Mouse (Mus musculus) mature B cell (primary cell): Measurements from ENCODE around the gene Fam129b.

Source experiments
- in situ Hi-C: fragments of 300-500 bp; cut with MboI; formaldehyde crosslinking; loops from 2 replicates; pipeline ENCODE4 v1.14.3; 2019

Gene Fam129b

DNA sequence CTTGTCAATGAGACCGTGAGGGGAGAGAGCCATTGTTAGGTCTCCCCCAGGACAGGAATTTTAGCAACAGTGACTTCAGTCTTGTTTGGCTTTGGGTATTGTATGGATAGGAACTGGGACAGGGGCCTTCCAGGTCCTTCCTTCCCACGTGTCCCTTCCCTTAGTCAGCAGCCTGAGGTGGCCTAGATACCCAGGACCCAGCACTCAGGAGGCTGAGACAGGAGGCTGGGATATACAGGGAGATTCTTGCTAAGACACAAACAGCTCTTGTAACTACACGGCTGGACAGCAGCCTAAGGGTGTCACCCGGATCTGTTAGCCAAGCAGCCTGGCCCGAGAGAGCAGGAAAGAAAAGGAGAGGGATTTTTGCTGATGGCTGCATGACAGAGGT lies 16.3 kb upstream of the Fam129b start:
- in situ Hi-C loops, result no loop called here

DNA sequence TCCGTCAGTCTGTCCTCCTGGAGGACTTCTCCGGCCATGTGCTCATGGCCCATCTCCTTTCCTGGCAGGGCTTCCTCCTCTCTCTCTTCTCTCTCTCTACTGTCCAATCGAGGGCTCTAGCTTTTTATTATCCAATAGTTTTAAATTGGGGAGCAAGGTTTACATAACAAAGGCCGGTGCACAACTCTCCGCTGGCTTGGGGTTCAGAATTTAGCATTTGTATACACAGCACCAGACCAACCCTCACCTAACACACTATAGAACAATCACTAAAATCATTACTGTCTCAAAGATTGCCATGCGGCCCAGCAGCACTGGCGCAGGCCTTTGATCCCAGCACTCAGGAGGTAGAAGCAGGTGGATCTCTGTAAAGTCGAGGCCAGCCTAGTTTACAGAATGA lies 15.1 kb upstream of the Fam129b start:
- in situ Hi-C loops, result no loop called here

DNA sequence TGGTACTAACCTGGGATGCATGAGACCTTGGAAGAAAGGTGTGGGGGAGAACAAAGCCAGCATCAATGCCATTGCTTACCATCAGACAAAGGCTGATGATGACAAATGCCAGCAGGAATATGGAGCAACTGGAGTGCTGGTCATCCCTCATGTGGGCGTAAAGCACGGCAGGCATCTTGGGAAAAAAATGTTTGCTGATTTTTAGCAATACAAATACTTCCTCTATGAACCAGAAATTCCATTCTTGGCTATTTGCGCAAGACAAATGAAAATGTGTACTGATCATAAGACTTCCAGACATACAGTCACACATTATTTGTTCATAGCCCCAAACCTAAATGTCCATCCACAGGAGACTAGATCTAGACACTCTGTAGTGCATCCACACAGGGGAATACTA lies 12.6 kb upstream of the Fam129b start:
- in situ Hi-C loops, result no loop called here

DNA sequence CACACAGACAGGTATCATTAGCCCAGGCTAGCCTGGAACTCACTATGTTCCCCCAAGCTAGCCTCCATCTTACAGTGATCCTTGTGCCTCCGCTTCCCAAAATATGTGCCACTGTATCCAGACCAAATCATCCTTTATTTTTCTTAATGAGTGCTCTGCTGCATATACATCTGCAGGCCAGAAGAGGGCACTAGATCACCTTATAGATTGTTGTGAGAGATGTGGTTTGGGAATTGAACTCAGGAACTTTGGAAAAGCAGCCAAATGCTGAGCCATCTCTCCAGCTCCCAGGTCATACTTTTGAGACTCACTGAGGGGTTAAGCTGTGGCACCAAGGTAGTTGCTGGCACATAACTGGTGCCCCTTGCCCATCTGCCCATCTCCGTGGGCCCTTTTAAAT lies 11.2 kb upstream of the Fam129b start:
- in situ Hi-C loops, result no loop called here

DNA sequence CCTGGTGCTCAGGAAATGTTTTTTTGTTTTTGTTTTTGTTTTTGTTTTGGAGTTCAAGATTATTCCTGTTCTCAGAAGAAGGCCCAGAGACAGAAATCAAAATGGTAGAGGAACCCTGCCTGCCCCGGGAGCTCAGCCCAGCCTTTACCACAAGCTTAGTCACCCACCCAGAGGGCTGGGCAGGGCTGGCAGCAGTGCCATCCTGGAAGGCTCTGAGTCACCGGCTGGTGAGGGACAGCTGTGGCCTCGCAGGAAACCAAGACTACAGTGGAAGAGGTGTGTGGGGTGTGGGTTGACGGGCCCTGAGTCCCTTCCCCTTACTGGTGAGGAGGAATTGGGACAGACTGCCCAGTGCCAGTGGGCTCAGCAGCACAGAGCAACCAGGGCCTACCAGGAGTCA lies 8.6 kb upstream of the Fam129b start:
- in situ Hi-C loops, result no loop called here

DNA sequence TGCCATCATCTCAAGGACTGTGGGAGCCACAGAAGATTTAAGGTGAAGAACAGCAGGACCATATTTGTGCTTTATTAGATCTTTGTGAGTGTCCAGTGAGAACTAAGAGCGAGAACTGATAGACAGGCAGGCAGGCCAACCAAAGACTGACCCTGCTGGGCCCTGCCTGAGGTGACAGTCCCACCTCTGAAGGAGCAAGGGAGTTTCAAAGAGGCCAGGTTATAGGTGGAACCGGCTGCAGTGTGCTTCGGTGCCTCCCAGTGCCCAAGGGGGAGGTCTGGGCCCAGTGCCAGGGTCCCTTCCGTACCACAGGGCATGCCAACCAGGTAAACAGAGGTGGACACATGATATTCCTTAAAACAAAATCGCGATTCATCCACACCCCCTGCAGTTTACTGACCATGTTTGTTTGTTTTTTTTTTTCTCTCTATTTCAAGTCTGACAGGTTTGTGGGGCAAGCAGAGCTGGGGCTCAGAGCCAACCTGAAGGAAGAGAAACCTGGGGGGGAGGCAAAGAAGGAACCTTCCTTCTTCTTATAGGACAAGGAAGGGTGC lies 6.1 kb upstream of the Fam129b start:
- in situ Hi-C loops, result no loop called here

DNA sequence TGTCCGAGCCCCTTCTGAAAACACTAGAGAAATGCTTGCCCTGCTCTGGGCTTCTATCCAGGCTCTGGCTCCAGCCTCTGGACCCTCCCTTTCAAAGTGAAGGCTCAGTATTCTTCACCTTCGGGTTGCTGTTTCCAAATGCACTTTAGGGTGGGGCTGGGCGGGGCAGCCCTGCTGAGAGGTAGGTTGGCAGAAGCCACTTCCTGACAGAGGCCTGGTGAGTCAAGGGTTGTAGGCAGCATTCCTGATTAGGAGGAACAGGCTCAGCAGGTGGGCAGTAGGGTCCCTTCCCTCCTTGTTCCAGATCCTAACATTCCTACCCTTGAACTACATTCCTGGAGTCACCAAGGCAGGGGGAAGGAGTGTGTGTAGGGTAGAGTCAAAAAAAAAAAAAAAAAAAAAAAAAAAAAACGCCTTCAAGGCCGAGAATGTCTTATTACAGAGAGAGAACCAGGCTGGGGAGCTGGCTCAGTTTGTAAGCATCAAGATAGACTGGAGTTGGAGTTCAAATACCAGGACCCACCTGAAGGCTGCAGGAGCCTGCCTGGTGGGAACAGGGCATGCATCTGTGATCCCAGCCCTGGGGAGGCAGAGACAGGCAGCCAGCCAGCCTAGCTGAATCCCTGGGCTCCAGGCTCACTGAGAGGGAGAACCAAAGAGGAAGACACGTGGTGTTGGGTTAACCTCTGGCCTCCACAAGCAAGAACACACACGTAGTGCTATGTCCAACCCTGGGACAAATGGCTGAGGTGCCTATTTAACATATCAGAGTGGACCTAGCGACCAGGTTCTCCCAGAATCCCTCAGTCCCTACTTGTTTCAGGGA lies 5.4 kb upstream of the Fam129b start:
- in situ Hi-C loops, result no loop called here

DNA sequence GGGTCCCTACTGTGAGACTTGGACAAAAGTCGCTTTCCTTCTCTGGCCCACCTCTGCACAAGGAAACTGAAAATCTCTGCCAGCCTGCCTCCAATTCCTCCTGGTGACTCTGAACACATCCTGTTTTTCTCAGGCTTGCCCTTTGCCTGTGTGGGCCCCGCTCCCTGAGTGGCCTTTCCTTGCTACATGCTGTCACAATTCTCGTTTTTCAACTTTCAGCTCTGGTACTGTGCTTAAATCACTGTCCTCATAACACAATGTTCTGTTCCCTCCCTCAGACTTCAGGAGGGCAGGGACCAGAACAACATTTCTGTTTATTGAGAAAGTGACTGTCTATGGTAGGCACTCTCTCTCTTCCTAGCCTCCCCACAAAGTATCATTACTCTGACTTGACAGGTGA lies 1.8 kb upstream of the Fam129b start:
- in situ Hi-C loops, result no loop called here

DNA sequence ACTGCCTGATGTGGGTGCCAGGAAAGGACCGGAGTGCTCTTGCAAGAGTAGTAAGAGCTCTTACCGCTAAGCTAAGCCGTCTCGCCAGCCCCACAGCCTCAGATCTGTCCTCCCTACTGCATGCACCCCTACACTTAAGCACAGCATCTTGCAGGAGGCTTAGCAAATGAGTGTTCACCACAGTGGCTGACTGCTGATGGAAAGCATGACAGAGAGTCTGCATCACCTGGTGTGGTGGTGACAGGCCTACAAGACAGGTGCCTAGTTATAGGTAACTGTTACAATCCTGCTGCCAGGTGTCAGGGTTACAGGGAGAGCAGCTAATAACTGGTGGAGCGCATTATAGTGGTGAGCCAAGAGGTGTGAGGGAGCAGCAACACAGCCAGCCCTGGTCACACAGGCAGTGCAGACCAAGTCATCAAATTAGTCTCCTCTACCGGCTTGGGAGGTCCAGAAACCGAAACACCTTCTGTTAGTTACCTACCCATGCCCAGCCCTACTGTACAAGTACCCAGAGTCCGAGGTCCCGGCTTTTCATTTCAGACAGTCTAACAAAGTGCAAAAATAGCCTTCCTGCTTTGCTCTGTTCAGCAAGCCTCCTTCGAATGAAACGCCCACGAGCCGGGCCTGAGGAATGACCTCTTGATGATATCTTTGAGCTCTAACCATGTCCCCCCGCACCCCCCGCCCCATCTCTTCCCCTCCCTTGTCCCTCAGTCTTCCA lies 801 bp upstream of the Fam129b start:
- in situ Hi-C loops, result no loop called here

DNA sequence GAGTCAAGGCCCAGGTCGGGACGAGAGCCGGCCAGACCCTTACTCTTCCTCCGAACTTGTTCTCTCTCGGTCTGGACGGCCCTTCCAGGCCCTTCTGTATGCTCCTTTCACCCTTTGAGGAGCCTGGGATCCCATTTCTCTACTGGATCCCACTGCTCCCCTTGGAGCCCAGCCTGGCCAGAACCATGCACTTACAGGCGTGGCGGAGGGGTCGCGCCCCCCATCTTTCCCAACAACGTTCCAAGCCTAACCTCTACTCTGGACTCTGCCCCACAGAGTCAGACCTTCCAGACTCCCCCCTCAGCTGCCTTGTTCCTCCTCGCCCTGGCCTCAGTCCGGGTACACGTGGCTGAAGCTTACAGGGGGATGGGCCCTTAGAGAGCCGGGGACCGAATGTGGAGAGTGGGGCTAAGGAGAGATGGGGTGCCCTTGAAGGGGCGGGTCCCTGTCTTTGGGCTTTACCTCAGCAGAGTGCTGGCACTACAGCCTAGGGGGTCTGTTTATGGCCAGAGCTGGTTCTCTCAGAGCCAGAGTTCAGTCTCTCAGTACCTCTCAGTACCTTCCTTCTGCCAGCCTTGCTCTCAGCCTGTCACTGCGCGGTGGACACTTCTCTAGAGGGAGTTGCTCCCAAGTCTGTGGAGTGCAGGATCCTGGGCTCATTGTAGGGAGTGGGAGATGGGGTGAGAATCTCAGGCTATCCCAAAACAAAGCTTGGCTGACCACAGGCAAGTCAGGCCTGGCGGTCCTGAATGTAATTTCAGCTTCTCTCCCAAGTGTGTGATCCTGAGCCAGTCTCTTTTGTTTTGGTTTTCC lies 782 bp downstream of the Fam129b start:
- in situ Hi-C loops, result no loop called here

DNA sequence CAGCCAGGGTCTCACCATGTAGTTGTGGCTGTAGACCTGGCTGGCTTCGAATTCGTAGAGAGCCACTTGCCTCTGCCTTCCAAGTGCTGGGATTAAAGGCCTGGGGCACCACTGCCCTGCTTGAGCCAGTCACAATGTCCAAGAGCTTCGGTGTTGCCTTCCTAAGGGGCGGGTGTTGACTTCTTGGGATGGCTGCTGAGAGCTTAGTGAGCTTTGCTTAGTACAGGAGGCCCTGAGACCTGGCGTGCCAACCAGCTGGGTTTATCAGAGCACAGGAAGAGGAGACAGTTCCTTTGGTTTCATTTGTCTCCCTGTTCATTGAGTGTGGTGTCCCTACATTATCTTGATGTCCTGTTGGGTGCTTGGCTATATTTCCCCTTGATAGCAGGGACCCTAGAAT lies 1.4 kb downstream of the Fam129b start:
- in situ Hi-C loops, result no loop called here

DNA sequence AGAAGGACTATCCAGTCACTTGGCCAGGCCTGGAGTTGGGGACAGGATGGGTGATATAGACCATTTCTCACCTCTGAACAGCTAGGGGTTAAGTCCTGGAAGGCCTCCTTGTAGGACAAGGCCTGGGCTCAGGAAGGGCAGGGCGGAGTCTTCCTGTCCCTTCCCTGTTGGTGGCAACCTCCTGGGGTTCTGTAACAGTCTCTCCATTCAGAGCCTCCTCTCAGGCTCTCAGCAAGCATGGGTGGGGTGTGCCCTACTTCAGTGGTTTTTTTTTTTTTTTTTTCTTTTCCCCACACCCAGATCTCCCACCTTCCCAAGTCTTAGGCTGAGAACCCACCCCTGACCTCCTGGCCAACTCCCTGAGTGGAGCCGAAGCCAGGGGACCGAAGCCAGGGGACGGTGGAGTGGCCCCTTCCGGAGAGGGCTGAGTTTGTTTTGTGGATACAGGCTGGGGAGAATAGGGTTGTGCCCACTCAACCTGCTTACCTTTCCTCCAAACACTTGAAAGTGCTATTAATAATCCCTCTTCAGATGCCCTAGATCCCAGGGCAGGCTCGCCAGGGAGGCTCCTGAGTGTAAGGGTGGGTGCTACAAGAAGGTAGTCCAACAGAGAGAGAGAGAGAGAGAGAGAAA lies 2.0 kb downstream of the Fam129b start:
- in situ Hi-C loops, result no loop called here

DNA sequence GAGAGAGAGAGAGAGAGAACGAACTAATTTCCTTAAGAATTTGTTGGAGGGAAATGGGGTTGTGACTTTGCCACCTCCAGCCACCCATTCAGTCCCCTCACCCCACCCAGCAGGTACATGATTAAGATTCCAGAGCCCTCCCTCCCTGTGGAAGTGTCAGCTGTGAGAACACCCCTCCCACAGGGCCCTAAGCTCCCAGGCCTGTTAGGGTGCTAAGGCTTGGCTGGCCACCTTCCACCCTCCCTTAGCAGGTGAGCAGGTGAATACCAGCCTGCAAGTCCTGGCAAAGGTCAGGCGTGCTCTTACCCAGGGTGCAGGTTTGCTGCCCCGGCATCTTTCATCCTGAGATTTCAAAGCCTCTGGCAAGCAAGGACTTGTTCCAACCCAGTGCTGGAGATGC lies 2.5 kb downstream of the Fam129b start:
- in situ Hi-C loops, result no loop called here

DNA sequence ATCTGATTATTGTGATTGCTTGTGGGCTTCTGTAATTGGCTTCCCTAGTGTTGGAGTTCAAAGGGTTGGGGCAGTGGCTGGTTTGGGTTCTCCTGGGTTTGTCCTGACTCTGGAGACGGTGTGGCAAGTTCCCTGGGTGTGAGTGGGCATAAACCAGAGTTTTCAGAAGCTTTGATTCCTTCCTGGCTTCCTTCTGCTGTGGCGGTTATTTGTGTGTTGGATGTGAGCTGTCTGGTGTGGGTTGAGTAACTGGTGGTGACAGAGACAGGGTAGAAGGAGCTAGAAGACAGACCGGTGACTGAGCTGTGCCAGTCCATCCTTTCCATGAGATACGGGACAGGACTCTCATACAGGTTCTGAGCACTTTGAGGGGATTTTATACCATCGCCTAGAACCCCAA lies 3.7 kb downstream of the Fam129b start:
- in situ Hi-C loops, result no loop called here

DNA sequence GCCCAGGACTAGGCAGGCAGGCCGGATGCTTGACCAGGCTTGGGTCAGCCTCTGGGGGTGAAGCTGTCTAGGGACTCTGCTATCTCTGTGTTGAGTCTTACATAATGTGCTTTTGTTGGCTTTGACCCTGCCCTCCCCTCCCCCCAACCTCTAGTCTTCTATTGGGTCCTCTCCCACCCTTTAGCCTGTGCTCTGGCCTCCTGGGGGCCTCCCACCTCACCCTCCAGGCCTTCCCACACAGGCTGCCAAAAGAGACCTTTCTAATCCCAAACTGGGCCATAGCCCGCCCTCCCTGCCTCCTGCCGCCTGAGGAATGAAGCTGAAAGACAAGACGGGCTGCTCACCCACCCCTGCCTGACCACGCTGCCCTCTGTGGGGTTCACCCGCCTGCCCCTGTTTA lies 5.1 kb downstream of the Fam129b start:
- in situ Hi-C loops, result no loop called here

DNA sequence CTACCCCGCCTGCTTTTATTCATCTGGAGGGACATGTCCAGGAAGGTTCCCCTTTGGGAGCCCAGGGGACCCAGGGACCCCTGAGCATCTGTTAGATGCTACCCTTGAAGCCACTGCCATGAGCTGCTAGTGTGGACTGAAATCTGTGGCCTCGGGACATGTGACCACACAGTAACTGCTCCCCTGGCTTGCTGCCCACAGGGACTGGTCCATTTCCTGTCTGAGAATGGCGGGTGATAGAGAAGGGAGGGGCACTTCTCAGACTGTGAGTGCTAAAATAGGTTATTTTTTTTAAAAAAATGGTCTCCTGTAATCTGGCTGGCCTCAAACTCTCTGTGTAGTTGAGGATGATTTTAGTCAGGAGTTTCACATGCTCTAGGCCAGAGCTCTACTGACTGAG lies 5.8 kb downstream of the Fam129b start:
- in situ Hi-C loops, result no loop called here

DNA sequence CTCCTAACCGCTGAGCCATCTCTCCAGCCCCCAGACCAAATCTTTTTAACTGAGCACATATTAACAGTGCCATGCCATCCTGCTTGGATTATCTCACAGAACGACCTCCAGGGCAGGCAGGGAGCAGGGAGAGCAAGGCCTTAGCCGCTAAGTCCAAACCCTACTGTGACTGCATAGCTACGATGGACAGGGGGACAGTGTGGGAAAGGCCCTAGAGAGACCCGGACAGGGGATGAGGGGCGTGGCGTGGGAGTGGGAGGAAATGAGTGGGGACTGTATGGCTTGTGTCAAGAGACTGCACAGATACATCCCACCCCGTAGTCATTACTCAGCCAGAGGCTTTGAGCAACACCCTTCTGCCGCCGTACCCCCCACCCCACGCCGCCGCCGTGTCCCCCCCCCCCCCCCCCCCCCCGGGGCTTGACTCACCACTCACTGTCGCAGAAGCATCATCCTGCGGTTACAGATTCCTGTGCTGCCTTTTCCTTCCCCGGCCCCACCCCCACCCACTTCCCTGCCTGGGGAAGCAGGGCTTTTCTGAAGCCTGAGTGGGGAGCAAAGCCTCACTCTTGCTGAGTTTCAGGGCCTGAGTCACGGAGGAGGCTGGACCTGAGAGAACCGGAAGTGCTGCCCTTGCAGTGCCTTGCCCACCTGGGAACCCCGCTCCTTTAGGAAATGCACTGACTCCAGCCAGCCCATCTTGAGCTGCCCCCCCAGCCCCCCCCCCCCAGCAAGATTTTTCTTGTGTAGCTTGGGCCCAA lies 6.5 kb downstream of the Fam129b start:
- in situ Hi-C loops, result no loop called here

DNA sequence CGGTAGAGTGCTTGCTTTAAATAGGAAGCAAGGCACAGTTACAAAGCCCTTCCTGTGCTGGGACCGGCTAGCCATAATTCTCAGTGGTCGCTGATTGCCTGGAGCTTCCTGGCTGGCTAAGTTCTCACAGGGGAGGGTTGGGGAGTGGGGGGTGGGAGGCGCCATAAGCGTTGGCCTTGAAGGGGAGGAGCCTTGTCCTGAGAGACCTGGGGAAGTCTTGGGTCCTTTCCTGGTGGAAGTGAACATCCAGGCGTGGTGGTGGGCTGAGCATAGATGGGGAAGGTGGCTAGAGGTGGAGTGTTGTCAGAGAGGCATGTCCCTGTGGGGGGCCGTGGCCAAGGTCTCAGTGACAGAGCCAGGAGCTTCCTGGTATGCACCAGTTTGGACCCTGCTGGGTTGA lies 8.8 kb downstream of the Fam129b start:
- in situ Hi-C loops, result no loop called here

DNA sequence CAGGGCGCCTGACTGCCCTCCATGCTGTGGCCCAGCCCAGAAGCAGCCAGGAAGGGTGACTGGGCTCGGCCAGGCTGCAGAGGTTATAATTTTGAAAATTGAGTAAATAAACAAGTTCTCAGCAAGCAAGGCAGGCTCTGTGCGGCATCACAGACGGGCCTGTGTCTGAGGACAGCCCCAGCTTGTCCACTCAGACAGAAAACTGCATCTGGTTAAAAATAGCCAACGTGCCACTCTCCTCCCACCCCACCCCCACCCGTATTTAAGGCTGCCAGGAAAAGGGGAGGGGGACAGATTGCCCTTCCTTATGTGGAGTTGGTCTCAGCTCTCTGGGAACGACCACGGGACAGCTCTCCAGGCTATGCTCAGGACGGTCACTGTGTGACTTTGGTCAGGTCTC lies 12.1 kb downstream of the Fam129b start:
- in situ Hi-C loops, result no loop called here

DNA sequence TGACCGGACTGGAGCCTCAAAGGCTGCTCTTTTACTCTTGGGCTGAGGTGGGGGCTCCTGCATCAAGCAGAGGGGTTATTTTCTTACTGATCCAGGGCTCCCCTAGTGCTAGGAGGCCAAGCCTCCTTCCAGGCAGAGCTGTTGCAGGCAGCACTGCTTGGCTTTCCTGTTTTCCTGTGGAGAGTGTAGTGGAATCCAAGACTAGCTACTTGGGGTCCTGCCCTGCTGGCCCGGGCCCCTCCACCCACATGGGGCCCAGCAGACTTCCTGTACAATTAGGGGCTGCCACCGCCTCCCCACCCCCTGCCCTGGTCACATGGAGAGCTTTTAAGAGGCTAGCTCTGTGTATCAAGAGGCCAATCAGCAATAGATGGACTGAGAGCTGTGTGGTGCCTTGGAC lies 12.6 kb downstream of the Fam129b start:
- in situ Hi-C loops, result no loop called here

DNA sequence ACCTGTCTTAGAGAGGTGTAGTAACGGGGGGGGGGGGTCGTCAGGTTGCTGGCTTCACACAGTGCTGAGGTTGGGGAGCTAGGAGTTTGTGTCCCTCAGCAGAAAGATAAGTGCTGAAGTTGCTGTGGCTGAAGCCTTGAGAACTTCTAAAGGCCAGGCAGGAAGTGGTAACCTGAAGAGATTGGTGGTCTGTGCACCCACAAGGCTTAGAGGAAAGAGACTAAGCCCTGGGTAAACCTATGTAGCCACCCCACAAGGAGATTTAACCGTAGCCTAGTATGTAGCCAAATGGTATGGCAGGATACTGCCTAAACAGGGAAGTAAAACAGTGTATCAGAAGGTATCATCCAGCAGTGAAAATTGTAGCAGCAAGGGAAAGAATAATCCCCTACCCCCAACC lies 14.4 kb downstream of the Fam129b start:
- in situ Hi-C loops, result no loop called here
